Mouse (Mus musculus): ENCODE measurements at regions not wholly inside any gene's neighbourhood (a gene's known extent, or its start where the extent isn't known, plus 50 kb on each side); places are given as distances from the start of the nearest gene placed in this dataset.

- TF ChIP-seq EP300 (IDR thresholded peaks at IDR 0.05; ENCODE audit: low read depth) (no peak), CTCF (IDR thresholded peaks at IDR 0.05; ENCODE audit: low read depth) (no peak)
These were observed 611.3 kb downstream of the Dach1 start for GRCm38 (mm10) chr14:97558289-97558688.
